28 mouse cellular contexts compared by ENCODE assay signal in the genomic region with DNA sequence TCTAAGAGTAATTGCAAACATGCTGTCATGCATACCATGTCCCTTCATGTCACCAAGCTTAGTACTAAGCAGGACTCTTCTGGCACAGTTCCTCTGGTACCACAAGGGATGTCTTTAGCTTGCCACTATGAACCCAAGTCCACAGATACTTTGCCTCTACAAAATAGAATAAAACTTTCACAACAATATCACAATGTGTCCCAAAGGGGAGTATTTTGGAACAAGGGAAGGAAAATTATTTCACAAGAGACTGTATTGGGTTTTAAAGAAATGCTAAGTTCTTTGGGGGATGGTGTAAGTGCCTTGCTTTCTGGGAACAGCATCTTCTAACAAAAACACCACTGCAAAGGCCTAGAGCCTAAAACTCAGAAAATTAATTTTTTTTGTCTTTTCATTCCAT.
A peak's percentile ranks its signal among the peaks of the same experiment; 100 is the strongest.
DNase-seq lines count a peak whose midpoint lies in the region; ATAC-seq and TF ChIP-seq lines count a peak whose summit lies in the region.
"Had no signal": no experiment of that assay in that cellular context is flagged by ENCODE, and none has a peak within 500 bp of the region (broad histone marks: within the 10 kb centered on the region; RNA-seq: fewer than 3 reads in every experiment).

No protein-coding gene starts in this region.

- TF ChIP-seq CTCF in gastrocnemius, adult 2 months (IDR thresholded peaks at IDR 0.05) = no peak
- TF ChIP-seq CTCF in lung, postnatal 0 days (IDR thresholded peaks at IDR 0.05) = no peak

- no peaks in the 10 kb centered on the region for H3K27me3 ChIP-seq in heart, embryonic 10.5 days (ENCODE audit: insufficient read depth, poor library complexity, severe bottlenecking)
- no peaks in the 10 kb centered on the region for H3K27me3 ChIP-seq in lung, postnatal 0 days (replicated peaks; ENCODE audit: insufficient read depth, low read length)
- H3K27me3 ChIP-seq: CH12.LX; embryonic facial prominence, embryonic 13.5 days; embryonic facial prominence, embryonic 15.5 days; forebrain, embryonic 12.5 days had no signal

- no peaks in the 10 kb centered on the region for H3K36me3 ChIP-seq in heart, embryonic 10.5 days
- no peaks in the 10 kb centered on the region for H3K36me3 ChIP-seq in lung, postnatal 0 days (ENCODE audit: insufficient read depth, low read length)
- H3K36me3 ChIP-seq: embryonic facial prominence, embryonic 13.5 days; embryonic facial prominence, embryonic 15.5 days; forebrain, embryonic 10.5 days; forebrain, embryonic 12.5 days; G1E had no signal

- peak; percentile 83 for TF ChIP-seq EP300 in lung, postnatal 0 days (IDR thresholded peaks at IDR 0.05)

- H3K27ac ChIP-seq in gastrocnemius, adult 2 months = no peak overlapping the region; the same call in 1 of the 2 replicates
- no peak overlapping the region for H3K27ac ChIP-seq in heart, embryonic 10.5 days
- no peak overlapping the region for H3K27ac ChIP-seq in lung, postnatal 0 days (ENCODE audit: low read length)
- H3K27ac ChIP-seq: embryonic facial prominence, embryonic 13.5 days; embryonic facial prominence, embryonic 15.5 days; forebrain, embryonic 10.5 days; forebrain, embryonic 12.5 days had no signal

- H3K4me2 ChIP-seq in lung, postnatal 0 days (replicated peaks; ENCODE audit: low read depth, low read length) = no peak overlapping the region
- H3K4me2 ChIP-seq: embryonic facial prominence, embryonic 13.5 days; embryonic facial prominence, embryonic 15.5 days; forebrain, embryonic 12.5 days had no signal

- ATAC-seq in lung, postnatal 0 days = peak; percentile 59
- ATAC-seq: CD4-positive, CD25-positive, alpha-beta regulatory T cell, adult 4 months; forebrain, embryonic 14.5 days; forebrain, embryonic 16.5 days had no signal

- DNase-seq in gastrocnemius, adult 18-20 months (ENCODE audit: low spot score) = peak; percentile 39
- no peak for DNase-seq in gastrocnemius, adult 2 months
- DNase-seq in heart, embryonic 10.5 days (ENCODE audit: low spot score) = peak; percentile 17
- DNase-seq in heart, postnatal 10 days = no peak
- peak; percentile 80 for DNase-seq in lung, postnatal 0 days (ENCODE audit: low spot score)
- DNase-seq in lung, adult 18-20 months = no peak
- peak; percentile 43 for DNase-seq in skeletal muscle tissue, adult 2 months (ENCODE audit: low read depth, low spot score)
- DNase-seq in cerebellum, adult 9-11 months = no peak
- DNase-seq: adrenal gland, adult 8-10 months; adrenal gland, postnatal 14 days; adrenal gland, postnatal 36 days; B cell, adult 2 months; cerebellum, adult 11-12 months; cerebellum, adult 2 months; cerebellum, adult 9-10 months; cerebellum, postnatal 14 days; cerebellum, postnatal 36 days; embryo, embryonic 11 days had no signal

- H3K9me3 ChIP-seq in heart, embryonic 10.5 days = no peaks in the 10 kb centered on the region
- H3K9me3 ChIP-seq in lung, postnatal 0 days (ENCODE audit: low read length) = no peaks in the 10 kb centered on the region
- H3K9me3 ChIP-seq: embryonic facial prominence, embryonic 13.5 days; embryonic facial prominence, embryonic 15.5 days; forebrain, embryonic 10.5 days; forebrain, embryonic 12.5 days had no signal

- intact Hi-C loops in gastrocnemius, adult 2 months (cut with DNase I) = no loop called here
- intact Hi-C loops in heart, postnatal 10 days (cut with DNase I) = no loop called here

- H3K4me1 ChIP-seq in heart, embryonic 10.5 days = peaks cover 17% of the 10 kb centered on the region
- H3K4me1 ChIP-seq in lung, postnatal 0 days (ENCODE audit: insufficient read depth, low read depth, low read length) = no peaks in the 10 kb centered on the region
- H3K4me1 ChIP-seq: forebrain, embryonic 12.5 days had no signal

- H3K9ac ChIP-seq in lung, postnatal 0 days (replicated peaks; ENCODE audit: low read depth) = no peak overlapping the region
- H3K9ac ChIP-seq: embryonic facial prominence, embryonic 13.5 days; embryonic facial prominence, embryonic 15.5 days; forebrain, embryonic 12.5 days had no signal

- no peak overlapping the region for H3K4me3 ChIP-seq in gastrocnemius, adult 2 months
- no peak overlapping the region for H3K4me3 ChIP-seq in heart, embryonic 10.5 days
- H3K4me3 ChIP-seq in lung, postnatal 0 days (ENCODE audit: low read depth, low read length) = no peak overlapping the region
- H3K4me3 ChIP-seq: embryonic facial prominence, embryonic 13.5 days; embryonic facial prominence, embryonic 15.5 days; erythroblast, embryonic 14.5 days; forebrain, embryonic 10.5 days; forebrain, embryonic 12.5 days had no signal

Comparison
In these comparisons a context has a peak if more than half of its experiments do, and no peak if none do; other contexts are left out.
1. DNase-seq: peak in gastrocnemius, adult 18-20 months (single experiment), heart, embryonic 10.5 days (single experiment), lung, postnatal 0 days (single experiment) and skeletal muscle tissue, adult 2 months (single experiment); none in gastrocnemius, adult 2 months (single experiment), heart, postnatal 10 days (0 of 2), lung, adult 18-20 months (0 of 2) and cerebellum, adult 9-11 months (single experiment).